Mouse (Mus musculus) cerebellum, adult (tissue): ENCODE measurements around the gene Tnnt3.

Source experiments
- ATAC-seq: cut with Nextera tagmentation; 2 replicates; pipeline ENCODE4 v1.9.2; 2017; ENCODE audit warnings: mild to moderate bottlenecking, moderate library complexity, mixed read lengths; ENCODE audit not compliant: insufficient number of reproducible peaks, low FRiP score, low TSS enrichment

Tnnt3 gene

DNA sequence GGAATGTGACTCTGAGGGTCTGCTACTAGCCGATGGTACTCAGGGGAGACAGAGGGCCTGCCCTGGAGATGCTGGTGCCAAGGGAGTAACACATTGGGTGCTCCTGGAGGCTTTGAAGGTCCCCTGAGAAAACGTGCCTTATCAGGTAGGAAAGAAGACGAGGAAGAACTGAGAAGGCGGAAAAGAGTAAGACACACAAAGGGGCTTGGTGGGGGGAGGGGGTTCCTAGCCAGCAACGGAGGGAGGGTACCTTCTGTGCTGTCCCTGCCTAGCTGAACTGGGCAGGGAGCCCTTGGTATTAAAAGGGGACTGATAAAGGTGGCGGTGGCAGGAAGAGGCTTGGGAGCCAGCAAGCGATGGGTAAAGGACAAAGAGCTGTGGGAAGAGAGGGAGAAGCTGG, 23.0 kb upstream of the Tnnt3 start:
- ATAC-seq: no peak

DNA sequence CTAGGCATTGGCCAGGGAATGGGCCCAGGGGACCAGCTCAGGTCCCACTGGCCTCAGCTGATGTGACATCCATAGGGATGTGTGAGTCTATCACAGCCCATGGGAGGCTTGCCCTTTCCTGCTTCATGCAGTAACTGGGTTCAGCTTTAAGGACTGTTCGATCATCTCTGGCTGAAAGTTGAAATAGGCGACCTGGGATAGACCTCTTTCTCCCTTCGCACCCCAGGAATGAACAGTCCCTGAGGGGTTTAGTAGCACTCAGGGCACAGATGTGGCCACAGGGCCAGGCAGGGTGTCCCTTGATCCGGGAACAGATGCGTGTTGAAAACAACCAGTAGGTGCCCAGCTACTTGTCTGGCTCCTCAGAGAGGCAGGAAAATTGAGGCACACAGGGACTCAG, 22.4 kb upstream of the Tnnt3 start:
- no peak for ATAC-seq

DNA sequence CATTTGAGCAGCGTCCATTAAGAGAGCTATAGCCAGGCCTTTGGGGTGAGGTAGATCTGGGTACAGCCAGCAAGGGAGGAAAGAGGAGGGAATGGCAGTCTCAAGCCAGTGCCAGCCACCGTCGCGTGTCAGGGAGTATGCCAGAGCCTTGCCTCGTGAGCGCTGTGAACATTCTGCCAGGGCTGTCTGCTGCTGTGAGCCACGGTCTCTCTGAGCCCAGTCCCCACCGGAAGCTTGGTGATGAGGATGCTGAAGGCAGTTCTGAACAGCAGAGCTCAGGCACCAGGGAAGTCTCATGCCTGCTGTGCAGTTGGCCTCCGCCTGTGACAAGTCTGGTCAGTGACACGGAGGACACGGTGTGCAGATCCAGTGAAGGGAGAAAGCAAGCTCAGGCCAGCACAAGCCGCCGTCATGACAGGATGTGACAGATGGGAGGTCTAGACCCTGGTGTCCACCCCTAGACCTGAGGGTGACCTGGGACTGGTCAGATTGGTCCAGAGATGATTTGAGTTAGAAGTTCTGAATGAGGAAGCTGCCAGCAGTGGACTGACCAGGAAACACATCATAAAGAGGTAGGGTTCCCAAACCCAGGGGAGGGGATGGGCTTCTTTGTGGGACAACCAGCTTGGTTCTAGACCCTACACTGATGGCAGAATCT, 21.7 kb upstream of the Tnnt3 start:
- no peak for ATAC-seq

DNA sequence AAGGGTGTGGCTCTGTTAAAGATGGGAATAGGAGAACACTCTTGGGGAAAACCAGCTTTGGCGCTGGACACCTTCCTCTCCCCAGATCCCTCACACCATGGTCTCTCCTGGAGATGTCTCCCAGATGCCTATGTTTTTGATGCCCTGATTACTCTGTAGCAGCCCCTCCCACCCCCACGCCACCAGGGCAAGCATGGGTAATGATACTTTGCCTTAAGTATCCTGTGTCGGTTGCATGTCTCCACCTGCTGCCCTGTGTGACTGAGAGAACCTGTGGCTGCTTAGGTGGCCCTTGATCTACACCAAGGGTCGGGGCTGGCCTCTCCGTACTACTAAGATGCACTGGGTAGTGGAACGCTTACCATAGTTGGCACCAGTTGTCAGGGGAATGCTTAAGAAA, 20.6 kb upstream of the Tnnt3 start:
- ATAC-seq: no peak

- no peak for ATAC-seq
Observed at GRCm38 (mm10) chr7:142478574-142478973, 20.1 kb upstream of the Tnnt3 start.

GRCm38 (mm10) chr7:142479307-142479706, 19.3 kb upstream of the Tnnt3 start:
- ATAC-seq: no peak

DNA sequence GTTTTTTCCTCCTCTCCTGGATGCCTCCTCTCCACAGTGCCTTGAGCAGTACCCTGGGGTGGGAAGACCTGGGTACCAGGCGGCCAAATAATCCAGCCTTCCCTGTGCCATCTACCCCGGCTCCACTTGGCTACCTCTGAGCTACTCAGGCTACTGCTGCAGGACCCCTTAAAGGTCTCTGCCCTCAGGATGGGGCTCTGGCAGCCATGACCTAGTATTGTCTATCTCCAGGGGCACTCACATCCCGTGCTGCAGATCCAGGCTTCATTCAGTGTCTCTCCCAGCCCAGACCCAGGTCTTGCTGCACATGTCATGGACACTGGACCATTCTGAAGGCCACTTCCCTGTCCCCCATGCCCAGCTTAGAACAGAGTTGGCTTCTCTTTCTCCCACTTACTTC, 18.8 kb upstream of the Tnnt3 start:
- no peak for ATAC-seq

- no peak for ATAC-seq
Observed at GRCm38 (mm10) chr7:142480661-142481060, 18.0 kb upstream of the Tnnt3 start.

DNA sequence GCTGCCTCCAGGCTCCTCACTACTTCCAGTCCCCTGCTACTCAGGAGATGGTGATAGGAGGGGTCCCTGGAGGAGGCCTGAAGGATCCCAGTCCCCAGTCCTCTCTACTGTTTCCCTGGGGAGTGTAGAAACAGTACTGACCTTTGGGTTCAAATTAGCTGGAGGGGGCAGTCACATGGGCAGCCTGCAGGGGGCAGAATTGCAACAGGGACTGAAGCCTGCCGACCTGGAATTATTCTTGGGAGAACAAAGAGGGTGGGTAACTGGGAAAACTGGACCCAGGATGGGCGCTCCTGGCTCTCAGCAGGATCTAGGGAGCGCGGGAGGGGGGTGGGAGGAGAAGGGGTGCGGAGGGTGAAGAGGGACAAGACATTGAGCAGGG, 17.5 kb upstream of the Tnnt3 start:
- no peak for ATAC-seq

- ATAC-seq: no peak
Observed at GRCm38 (mm10) chr7:142481568-142482255, 16.9 kb upstream of the Tnnt3 start.

DNA sequence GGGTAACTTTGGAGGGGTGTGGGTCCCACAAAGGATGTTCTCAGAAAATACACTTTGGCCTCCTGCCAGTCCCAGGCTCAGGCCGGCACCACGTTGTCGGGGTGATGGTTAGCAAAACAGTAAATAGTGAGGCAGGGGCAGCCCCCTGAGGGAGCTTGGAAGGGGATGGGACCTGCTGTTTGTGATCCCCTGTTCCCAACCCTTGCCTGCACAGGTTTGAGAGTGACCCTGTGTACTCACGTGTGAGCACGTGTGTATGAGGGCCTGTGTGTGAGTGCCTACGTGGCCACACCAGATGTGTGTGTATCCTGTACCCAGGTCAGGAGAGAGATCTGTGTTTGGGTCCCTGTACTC, 16.4 kb upstream of the Tnnt3 start:
- ATAC-seq: no peak

- ATAC-seq: no peak
Observed at GRCm38 (mm10) chr7:142483136-142483535, 15.5 kb upstream of the Tnnt3 start.

GRCm38 (mm10) chr7:142484780-142485179, 13.9 kb upstream of the Tnnt3 start:
- ATAC-seq: no peak

DNA sequence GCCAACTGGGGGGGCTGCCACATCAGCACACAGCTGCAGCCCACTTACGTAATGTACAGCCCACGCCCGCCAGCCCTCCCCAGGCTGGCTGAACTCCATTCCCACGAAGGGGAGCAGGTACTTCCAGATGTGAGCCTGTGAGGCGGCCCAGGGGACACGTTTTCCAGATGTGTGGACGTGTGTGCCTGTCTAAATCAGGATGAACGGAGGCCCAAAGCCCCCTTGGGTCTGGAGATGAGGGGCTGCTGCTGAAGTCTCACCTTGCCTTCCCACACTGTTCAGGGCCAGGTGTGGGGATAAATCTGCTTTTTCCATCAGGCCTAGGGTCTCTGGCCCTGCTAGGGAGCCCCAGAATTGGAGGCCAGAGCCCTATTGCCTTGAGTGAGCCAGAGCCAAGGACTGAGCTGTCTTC, 11.9 kb upstream of the Tnnt3 start:
- ATAC-seq: no peak

DNA sequence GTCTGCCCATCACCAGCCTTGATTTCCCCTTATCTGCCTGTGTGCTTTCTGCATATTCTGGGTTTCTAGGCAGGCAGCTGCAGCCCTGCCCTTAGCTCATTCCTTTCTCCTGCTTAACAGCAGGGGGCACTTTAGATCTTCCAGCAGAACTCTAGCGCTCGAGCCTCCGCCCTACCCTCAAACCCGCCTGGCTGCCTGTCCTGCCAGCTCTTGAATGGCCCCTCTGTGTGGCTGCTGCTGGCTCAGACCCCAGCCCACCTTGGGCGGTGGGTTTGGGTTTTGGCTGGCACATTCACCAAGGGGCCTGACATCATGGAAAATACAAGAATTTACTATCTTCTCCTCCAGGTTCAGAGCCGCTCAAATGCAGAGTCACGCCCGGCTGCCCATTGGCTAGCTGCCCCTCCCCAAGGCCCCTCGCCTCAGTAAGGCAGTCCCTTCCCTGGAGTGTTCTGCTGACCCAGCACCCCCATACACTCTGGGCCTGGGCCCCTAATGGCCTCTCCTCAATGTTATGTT, 11.2 kb upstream of the Tnnt3 start:
- ATAC-seq: no peak

DNA sequence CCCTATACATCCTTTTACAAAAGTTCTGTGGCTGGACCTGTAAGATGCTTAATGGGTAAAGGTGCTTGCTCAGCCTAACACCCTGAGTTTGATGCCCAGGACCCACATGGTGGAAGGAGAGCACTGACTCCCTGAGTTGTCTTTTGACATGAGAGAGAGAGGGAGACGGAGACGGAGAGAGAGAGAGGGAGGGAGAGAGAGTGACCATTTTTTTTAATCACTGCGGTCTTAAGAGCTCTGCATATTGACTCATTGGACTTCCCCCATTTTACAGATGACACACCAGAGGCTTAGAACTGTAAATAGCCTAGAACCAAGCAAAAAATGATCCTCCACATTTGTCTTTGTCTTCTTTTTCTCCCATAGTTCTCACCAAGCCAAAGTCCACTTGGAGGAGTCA, 10.6 kb upstream of the Tnnt3 start:
- no peak for ATAC-seq

DNA sequence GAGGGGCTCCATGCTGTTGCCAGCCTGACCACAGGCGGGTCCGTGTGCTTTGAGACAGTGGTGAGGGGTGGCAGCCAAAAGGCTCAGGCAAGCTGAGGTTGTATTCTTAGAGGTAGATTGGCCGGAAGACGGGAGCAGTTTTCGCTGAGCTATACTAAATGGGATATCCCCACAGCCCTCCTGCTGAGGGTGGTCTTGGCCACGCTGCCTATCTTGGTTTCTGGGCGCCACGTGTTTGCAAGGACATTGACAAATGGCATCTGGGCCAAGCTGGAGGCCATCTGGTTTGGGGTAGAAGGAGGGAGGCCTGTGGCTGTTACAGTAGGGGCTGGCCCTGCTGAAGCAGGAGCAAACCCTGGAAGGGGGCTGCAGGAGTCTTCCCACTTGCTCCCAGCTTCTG, 5.1 kb upstream of the Tnnt3 start:
- no peak for ATAC-seq

- no peak for ATAC-seq
Observed at GRCm38 (mm10) chr7:142496158-142496557, 2.5 kb upstream of the Tnnt3 start.

- ATAC-seq: no peak
Observed at GRCm38 (mm10) chr7:142496800-142497199, 1.8 kb upstream of the Tnnt3 start.

DNA sequence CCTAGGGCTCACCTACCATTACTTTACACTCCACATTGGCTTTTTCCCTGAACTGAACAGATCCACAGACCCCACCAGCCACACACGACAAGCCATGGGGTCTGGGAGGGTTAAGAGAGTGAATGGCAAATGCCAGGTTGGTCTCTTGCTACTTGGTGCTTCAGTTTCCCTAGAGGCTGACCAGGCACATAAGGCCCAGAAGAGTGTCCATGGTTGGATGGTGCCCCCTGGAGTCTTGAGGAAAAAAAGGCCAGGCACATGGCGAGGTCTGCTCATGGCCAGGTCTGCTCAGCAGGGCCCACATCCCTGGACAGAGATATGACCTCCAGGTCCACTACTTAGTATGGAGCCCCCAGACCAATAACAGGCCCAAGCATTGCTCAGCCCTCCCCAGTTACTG, 861 bp upstream of the Tnnt3 start:
- ATAC-seq: no peak; the same call in 1 of the 2 replicates

GRCm38 (mm10) chr7:142499010-142499721, 530 bp downstream of the Tnnt3 start:
- no peak for ATAC-seq

DNA sequence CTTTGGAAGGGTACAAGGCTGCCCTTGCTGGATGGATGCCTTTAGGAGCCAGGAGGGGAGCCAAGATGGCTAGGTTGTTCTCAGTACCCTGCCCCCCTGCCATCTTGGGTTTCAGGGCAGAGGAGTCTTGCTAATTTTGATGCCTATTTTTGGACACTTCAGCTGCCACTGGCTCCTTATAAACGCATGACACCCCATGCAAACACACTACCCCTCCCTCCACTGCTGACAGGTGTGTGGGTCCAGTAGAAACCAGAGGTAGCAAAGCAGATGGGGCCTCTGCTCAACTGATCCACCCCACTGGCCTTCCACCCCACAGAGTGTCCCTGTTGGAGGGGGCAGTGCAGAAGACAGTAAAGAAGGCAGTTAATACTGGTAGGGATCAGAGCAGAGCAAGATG, 1.4 kb downstream of the Tnnt3 start:
- ATAC-seq: no peak
